Mouse (Mus musculus): ENCODE measurements around the gene Ubr3. TPM values are rescaled to one million over a fixed set of nuclear protein-coding genes. Genes with fewer than 3 reads are reported as not detected.
A peak's percentile ranks its signal among the peaks of the same experiment; 100 is the strongest.

The Ubr3 gene
- polyA plus RNA-seq, 2 experiments: 5.9 to 8.0 TPM

DNA sequence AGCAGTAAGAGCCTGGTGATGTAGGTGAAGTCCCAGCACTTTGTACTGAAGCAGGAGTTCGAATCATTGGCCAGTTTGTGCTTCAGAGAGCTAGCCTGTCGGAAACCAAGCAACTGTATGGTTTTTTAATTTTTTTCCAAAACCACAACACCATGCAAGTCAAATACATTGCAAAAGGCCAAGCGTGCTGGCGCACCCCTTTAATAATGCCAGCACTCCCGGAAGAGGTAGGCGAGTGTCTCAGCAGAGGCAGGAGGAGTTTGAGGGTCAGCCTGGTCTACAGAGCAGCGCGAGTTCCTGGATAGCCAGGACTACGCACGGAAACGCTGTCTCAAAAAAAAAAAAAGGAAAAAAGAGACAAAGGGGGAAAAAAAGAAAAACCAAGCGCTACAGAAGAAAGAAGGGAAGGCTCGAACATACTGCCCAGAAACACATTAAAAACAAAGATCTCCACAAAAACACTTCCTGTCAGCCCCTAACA is 36.0 kb upstream of the Ubr3 start:
- H3K36me3 ChIP-seq (replicated peaks; ENCODE audit: control insufficient read depth, insufficient read depth, low read depth): peaks cover 3% of the 10 kb centered on the region; the same call in 1 of the 2 replicates
- peaks cover 8 to 9% of the 10 kb centered on the region in 2 experiments for H3K4me1 ChIP-seq (replicated peaks; ENCODE audit: control insufficient read depth in 2 of 2, insufficient read depth in 2 of 2, low read length in 1 of 2)
- DNase-seq (ENCODE audit: low read depth in 3 of 3, low spot score in 3 of 3) (no peak), ATAC-seq (ENCODE audit: insufficient read depth) (peak; percentile 77)
- peak overlapping the region; percentile 82 for H3K27ac ChIP-seq
- no peaks in the 10 kb centered on the region for H3K9me3 ChIP-seq (ENCODE audit: control insufficient read depth, low read length)
- TF ChIP-seq EP300 (IDR thresholded peaks at IDR 0.05; ENCODE audit: low read depth) (no peak), CTCF (IDR thresholded peaks at IDR 0.05; ENCODE audit: low read depth) (no peak)
- H3K9ac ChIP-seq (replicated peaks): peak overlapping the region; percentile 99
- H3K4me3 ChIP-seq (ENCODE audit: insufficient read depth in 1 of 2, low read depth in 2 of 2, low read length in 2 of 2): peak overlapping the region; percentile 88 to 100
- 4% methylated on average over 13 of the region's 13 CpGs for WGBS (ENCODE audit: insufficient replicate concordance)
- peak overlapping the region; percentile 92 for H3K4me2 ChIP-seq (ENCODE audit: low read depth)
- H3K27me3 ChIP-seq (ENCODE audit: control insufficient read depth, insufficient read depth, low read length): no peaks in the 10 kb centered on the region

GRCm38 (mm10) chr2:69861485-69862091 is 35.5 kb upstream of the Ubr3 start, which contains the start of gene Ssb:
TSS of gene Ssb (plus strand) at chr2:69861562.
- peaks cover 9% of the 10 kb centered on the region for H3K36me3 ChIP-seq (replicated peaks; ENCODE audit: control insufficient read depth, insufficient read depth, low read depth)
- no peaks in the 10 kb centered on the region for H3K9me3 ChIP-seq (ENCODE audit: control insufficient read depth, low read length)
- DNase-seq (ENCODE audit: low read depth in 3 of 3, low spot score in 3 of 3) (peak; percentile 85 to 87 (median 87)), ATAC-seq (ENCODE audit: insufficient read depth) (peak; percentile 95)
- H3K4me2 ChIP-seq (ENCODE audit: low read depth): peak within 1 kb of the TSS; percentile 92
- H3K9ac ChIP-seq (replicated peaks): peak within 1 kb of the TSS; percentile 99
- TF ChIP-seq EP300 (IDR thresholded peaks at IDR 0.05; ENCODE audit: low read depth): no peak
- no peak for TF ChIP-seq CTCF (IDR thresholded peaks at IDR 0.05; ENCODE audit: low read depth)
- H3K27me3 ChIP-seq (ENCODE audit: control insufficient read depth, insufficient read depth, low read length): no peaks in the 10 kb centered on the region
- peak within 1 kb of the TSS; percentile 96 to 100 for H3K4me3 ChIP-seq (ENCODE audit: insufficient read depth in 1 of 2, low read depth in 2 of 2, low read length in 2 of 2)
- WGBS (ENCODE audit: insufficient replicate concordance): under 1% methylated on average over 60 of the region's 66 CpGs
- peaks cover 5% of the 10 kb centered on the region in 2 experiments; a peak in 3 of 4 replicates for H3K4me1 ChIP-seq (replicated peaks; ENCODE audit: control insufficient read depth in 2 of 2, insufficient read depth in 2 of 2, low read length in 1 of 2)
- H3K27ac ChIP-seq: peak within 1 kb of the TSS; percentile 82

DNA sequence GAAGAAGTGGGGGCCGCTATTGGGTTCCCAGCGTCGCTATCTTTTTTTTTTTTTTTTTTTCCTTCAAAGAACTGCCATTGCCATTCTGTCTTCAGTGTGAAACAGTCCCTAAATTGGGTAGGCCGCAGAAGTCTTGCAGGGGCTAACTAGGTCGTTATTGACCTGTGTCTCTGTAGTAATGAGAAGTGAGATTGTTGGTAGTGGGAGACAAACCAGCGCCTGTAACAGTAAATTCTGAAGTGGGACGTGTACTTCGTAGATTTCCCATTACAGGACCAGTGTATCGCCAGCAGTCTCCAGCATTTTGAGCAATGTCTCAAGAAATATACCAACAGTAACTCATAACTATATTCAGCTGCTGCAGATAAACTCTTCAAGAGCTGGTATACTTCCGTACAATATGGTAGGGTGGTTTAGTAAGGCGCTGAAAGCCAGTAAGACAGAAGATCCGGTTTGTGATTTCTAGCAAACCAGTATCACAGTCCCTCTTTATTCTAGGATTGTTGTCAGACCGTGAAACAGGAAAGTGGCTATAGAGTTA is 34.9 kb upstream of the Ubr3 start:
- Histone ChIP-seq H3K4me1 (replicated peaks; ENCODE audit: control insufficient read depth in 2 of 2, insufficient read depth in 2 of 2, low read length in 1 of 2) (peaks cover 5% of the 10 kb centered on the region in 2 experiments; a peak in 3 of 4 replicates), H3K4me3 (ENCODE audit: insufficient read depth in 1 of 2, low read depth in 2 of 2, low read length in 2 of 2) (peak overlapping the region; percentile 96 to 100), H3K9ac (replicated peaks) (peak overlapping the region; percentile 99), H3K4me2 (ENCODE audit: low read depth) (peak overlapping the region; percentile 92), H3K27me3 (ENCODE audit: control insufficient read depth, insufficient read depth, low read length) (no peaks in the 10 kb centered on the region), H3K27ac (peak overlapping the region; percentile 82), H3K36me3 (replicated peaks; ENCODE audit: control insufficient read depth, insufficient read depth, low read depth) (peaks cover 13% of the 10 kb centered on the region), H3K9me3 (ENCODE audit: control insufficient read depth, low read length) (no peaks in the 10 kb centered on the region)
- TF ChIP-seq CTCF (IDR thresholded peaks at IDR 0.05; ENCODE audit: low read depth) (no peak), EP300 (IDR thresholded peaks at IDR 0.05; ENCODE audit: low read depth) (no peak)
- no peak for ATAC-seq (ENCODE audit: insufficient read depth)
- DNase-seq (ENCODE audit: low read depth in 3 of 3, low spot score in 3 of 3): no peak
- under 1% methylated on average over 13 of the region's 13 CpGs for WGBS (ENCODE audit: insufficient replicate concordance)

- Histone ChIP-seq H3K4me2 (ENCODE audit: low read depth) (peak overlapping the region; percentile 83), H3K4me1 (replicated peaks; ENCODE audit: control insufficient read depth in 2 of 2, insufficient read depth in 2 of 2, low read length in 1 of 2) (peaks cover 8 to 9% of the 10 kb centered on the region in 2 experiments; a peak in 3 of 4 replicates), H3K9ac (replicated peaks) (peak overlapping the region; percentile 97), H3K9me3 (ENCODE audit: control insufficient read depth, low read length) (no peaks in the 10 kb centered on the region), H3K4me3 (ENCODE audit: insufficient read depth in 1 of 2, low read depth in 2 of 2, low read length in 2 of 2) (peak overlapping the region; percentile 43 to 87), H3K36me3 (replicated peaks; ENCODE audit: control insufficient read depth, insufficient read depth, low read depth) (no peaks in the 10 kb centered on the region; the same call in 1 of the 2 replicates), H3K27me3 (ENCODE audit: control insufficient read depth, insufficient read depth, low read length) (no peaks in the 10 kb centered on the region), H3K27ac (peak overlapping the region; percentile 73)
- no peak for TF ChIP-seq EP300 (IDR thresholded peaks at IDR 0.05; ENCODE audit: low read depth)
- peak; percentile 69 for TF ChIP-seq CTCF (IDR thresholded peaks at IDR 0.05; ENCODE audit: low read depth)
- DNase-seq (ENCODE audit: low read depth in 3 of 3, low spot score in 3 of 3) (peak in 1 of 3 experiments; percentile 11), ATAC-seq (ENCODE audit: insufficient read depth) (no peak)
- 28% methylated on average over 2 of the region's 2 CpGs for WGBS (ENCODE audit: insufficient replicate concordance)
Observed at GRCm38 (mm10) chr2:69883990-69884391, 13.1 kb upstream of the Ubr3 start.

DNA sequence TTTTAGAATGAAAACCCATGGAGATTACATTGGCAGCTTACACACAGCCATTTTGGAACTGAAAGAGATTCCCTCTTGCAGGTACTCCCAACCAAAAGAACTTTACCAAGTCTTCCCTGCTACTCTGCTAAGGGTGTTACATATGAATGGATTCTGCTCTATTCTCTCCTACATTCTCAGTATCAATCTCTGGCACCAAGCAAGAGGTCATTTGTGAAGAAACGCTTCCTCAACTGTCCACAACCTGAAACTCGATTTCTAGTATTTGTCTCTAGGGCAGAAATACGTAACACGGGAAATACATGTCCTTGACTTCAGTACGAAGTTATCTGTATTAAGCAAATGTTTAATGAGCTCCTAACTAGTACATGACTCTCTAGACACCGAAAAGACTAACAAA is 12.5 kb upstream of the Ubr3 start:
- Histone ChIP-seq H3K27ac (peak overlapping the region; percentile 73), H3K36me3 (replicated peaks; ENCODE audit: control insufficient read depth, insufficient read depth, low read depth) (no peaks in the 10 kb centered on the region; the same call in 1 of the 2 replicates), H3K4me3 (ENCODE audit: insufficient read depth in 1 of 2, low read depth in 2 of 2, low read length in 2 of 2) (peak overlapping the region; percentile 87 to 94), H3K9me3 (ENCODE audit: control insufficient read depth, low read length) (no peaks in the 10 kb centered on the region), H3K4me1 (replicated peaks; ENCODE audit: control insufficient read depth in 2 of 2, insufficient read depth in 2 of 2, low read length in 1 of 2) (peaks cover 8 to 9% of the 10 kb centered on the region in 2 experiments; a peak in 3 of 4 replicates), H3K4me2 (ENCODE audit: low read depth) (peak overlapping the region; percentile 83), H3K9ac (replicated peaks) (peak overlapping the region; percentile 97), H3K27me3 (ENCODE audit: control insufficient read depth, insufficient read depth, low read length) (no peaks in the 10 kb centered on the region)
- DNase-seq (ENCODE audit: low read depth in 3 of 3, low spot score in 3 of 3) (peak in 1 of 3 experiments; percentile 20), ATAC-seq (ENCODE audit: insufficient read depth) (no peak)
- no peak for TF ChIP-seq EP300 (IDR thresholded peaks at IDR 0.05; ENCODE audit: low read depth)
- no peak for TF ChIP-seq CTCF (IDR thresholded peaks at IDR 0.05; ENCODE audit: low read depth)
- 23% methylated on average over 6 of the region's 6 CpGs for WGBS (ENCODE audit: insufficient replicate concordance)
